Mouse (Mus musculus) liver, postnatal 0 days (tissue): ENCODE data around the gene Secisbp2. TPM values are rescaled to one million over a fixed set of nuclear protein-coding genes. Genes with fewer than 3 reads are reported as not detected.

Experiments used
- ATAC-seq: fragments of 200-750 bp; cut with Nextera tagmentation; 2 replicates; pipeline ENCODE4 v1.8.0; 2017; ENCODE audit warnings: mild to moderate bottlenecking, moderate library complexity
- DNase-seq: peaks from one replicate; pipeline ENCODE4 v3.0.0-alpha.2; 2016
- H3K27ac ChIP-seq: fragments of 300-500 bp; sonication (generic); 2 replicates; pipeline ENCODE4 v1.5.1; 2014; ENCODE audit warnings: antibody characterized with exemption, moderate library complexity, mild to moderate bottlenecking, low read depth
- H3K27me3 ChIP-seq: fragments of 300-500 bp; sonication (generic); 2 replicates; pipeline ENCODE4 v1.6.1; 2014; ENCODE audit warnings: low read length, control low read depth, mixed read lengths; ENCODE audit not compliant: insufficient read depth
- H3K36me3 ChIP-seq: fragments of 300-500 bp; sonication (generic); replicated peaks from 2 replicates; pipeline ENCODE4 v1.6.1; 2014; ENCODE audit warnings: mild to moderate bottlenecking, control low read depth, low read length, moderate library complexity, mixed read lengths; ENCODE audit not compliant: insufficient read depth
- H3K4me1 ChIP-seq: fragments of 300-500 bp; sonication (generic); 2 replicates; pipeline ENCODE4 v1.6.1; 2014; ENCODE audit warnings: antibody characterized with exemption, mild to moderate bottlenecking, control low read depth; ENCODE audit not compliant: insufficient read depth
- H3K4me2 ChIP-seq: fragments of 300-500 bp; sonication (generic); 2 replicates; pipeline ENCODE4 v1.6.1; 2014; ENCODE audit warnings: low read depth, mild to moderate bottlenecking, low read length, moderate library complexity, mixed read lengths
- H3K4me3 ChIP-seq: fragments of 300-500 bp; sonication (generic); 2 replicates; pipeline ENCODE4 v1.5.1; 2014; ENCODE audit warnings: low read depth, low read length
- H3K9ac ChIP-seq: fragments of 300-500 bp; sonication (generic); replicated peaks from 2 replicates; pipeline ENCODE4 v1.6.1; 2014; ENCODE audit warnings: mild to moderate bottlenecking, moderate library complexity
- H3K9me3 ChIP-seq: fragments of 300-500 bp; sonication (generic); 2 replicates; pipeline ENCODE4 v1.6.1; 2016; ENCODE audit warnings: mild to moderate bottlenecking, control low read depth, low read length, mixed read lengths
- CTCF ChIP-seq: sonication (generic); IDR thresholded peaks from 2 replicates; pipeline ENCODE4 v1.5.1; 2016; ENCODE audit warnings: antibody characterized with exemption, low read depth
- EP300 ChIP-seq: IDR thresholded peaks from 2 replicates; pipeline ENCODE4 v1.6.1; 2016; ENCODE audit warnings: antibody characterized with exemption, low read depth, mild to moderate bottlenecking
- WGBS: fragments of 180-500 bp; shearing (Covaris S2); extraction: QIAGEN DNeasy Blood & Tissue Kit; methylation state at CpG from one replicate; pipeline ENCODE4 v1.1.7; 2014; ENCODE audit not compliant: insufficient replicate concordance; 5-methylcytosine and 5-hydroxymethylcytosine counted together
- polyA plus RNA-seq: library from polyadenylated mRNA; unstranded; fragments of >200 nt; fragmentation: Nextera tagmentation; extraction: Ambion mirVana; gene quantifications from 2 replicates; pipeline ENCODE4 v1.2.1, GENCODE M21; 2015

Gene Secisbp2
- 11.1 and 12.2 TPM in 2 replicates for polyA plus RNA-seq

- peaks cover 53% of the 10 kb centered on the region for H3K36me3 ChIP-seq
- peaks cover 17% of the 10 kb centered on the region for H3K4me1 ChIP-seq
These were observed at the start of gene Secisbp2 for GRCm38 (mm10) chr13:51651408-51652064. Gene Secisbp2 (plus strand): TSS chr13:51651697.

DNA sequence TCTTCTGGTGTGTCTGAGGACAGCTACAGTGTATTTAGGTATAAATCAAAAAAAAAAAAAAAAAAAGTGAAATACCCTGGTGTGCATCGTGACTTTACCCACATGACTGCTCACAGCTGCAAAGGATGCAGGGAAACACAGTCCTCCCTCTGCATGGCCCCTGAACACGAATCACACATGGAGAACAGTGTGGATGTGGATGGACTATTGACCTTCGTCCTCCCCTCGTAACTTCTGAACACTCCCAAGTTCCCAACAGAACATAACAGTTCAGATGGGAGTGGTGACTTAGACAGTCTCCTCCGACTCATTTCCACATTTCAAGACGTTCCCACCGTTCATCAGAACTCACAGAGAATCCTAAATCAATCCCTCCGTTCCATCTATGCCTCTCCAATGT lies 48.7 kb upstream of the Secisbp2 start:
- no peak overlapping the region for H3K4me2 ChIP-seq
- H3K9ac ChIP-seq: no peak overlapping the region
- 70% methylated on average over 8 of the region's 8 CpGs for WGBS
- DNase-seq (no peak), ATAC-seq (no peak)
- TF ChIP-seq CTCF (no peak), EP300 (no peak)
- no peaks in the 10 kb centered on the region for H3K27me3 ChIP-seq
- no peak overlapping the region for H3K4me3 ChIP-seq
- H3K27ac ChIP-seq: no peak overlapping the region
- H3K4me1 ChIP-seq: no peaks in the 10 kb centered on the region
- no peaks in the 10 kb centered on the region for H3K9me3 ChIP-seq
- no peaks in the 10 kb centered on the region for H3K36me3 ChIP-seq

More at GRCm38 (mm10) chr13:51651408-51652064, at the start of gene Secisbp2:
- ATAC-seq (peak; percentile 92), DNase-seq (peak; percentile 94)
- H3K9ac ChIP-seq: peak within 1 kb of the TSS; percentile 90
- TF ChIP-seq EP300 (no peak; the same call in 1 of the 2 replicates), CTCF (peak; percentile 97)
- H3K27me3 ChIP-seq: no peaks in the 10 kb centered on the region
- H3K27ac ChIP-seq: peak within 1 kb of the TSS; percentile 95
- under 1% methylated on average over 68 of the region's 69 CpGs for WGBS
- H3K4me3 ChIP-seq: peak within 1 kb of the TSS; percentile 86
- no peaks in the 10 kb centered on the region for H3K9me3 ChIP-seq
- H3K4me2 ChIP-seq: peak within 1 kb of the TSS; percentile 93

DNA sequence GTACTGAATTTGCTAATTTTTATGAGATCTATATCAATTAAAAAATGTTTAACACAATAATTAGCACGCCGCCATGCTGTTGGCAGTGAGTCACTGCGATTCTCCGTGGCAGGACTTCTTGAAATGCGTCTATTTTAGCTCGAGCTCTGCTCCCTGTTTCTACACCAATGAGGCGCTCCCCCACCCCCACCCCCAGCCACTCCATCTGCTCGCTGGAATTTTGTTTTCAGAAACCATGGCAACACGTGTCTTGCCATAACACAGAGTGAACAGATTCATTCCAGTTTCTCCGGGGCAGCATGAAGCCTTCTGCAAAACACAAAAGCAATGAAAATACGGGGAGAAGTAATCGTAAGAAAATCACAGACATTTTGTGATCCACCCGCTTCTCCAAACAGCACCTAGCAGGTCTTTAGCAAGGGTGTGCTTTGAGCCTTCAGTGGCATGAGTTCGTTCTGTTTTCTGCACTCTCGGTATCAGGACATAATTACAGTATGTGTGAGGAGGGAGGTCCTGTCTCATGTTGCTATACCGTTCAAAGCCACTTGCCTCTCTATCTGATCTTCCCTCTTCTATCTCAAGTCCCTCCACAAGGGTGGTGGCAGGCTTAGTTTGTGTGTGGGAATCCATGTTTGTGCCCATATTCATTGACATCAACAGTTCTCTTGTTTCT lies 48.1 kb upstream of the Secisbp2 start:
- no peak overlapping the region for H3K4me2 ChIP-seq
- WGBS: 48% methylated on average over 16 of the region's 16 CpGs
- no peak for TF ChIP-seq EP300
- TF ChIP-seq CTCF: no peak
- no peaks in the 10 kb centered on the region for H3K4me1 ChIP-seq
- no peak overlapping the region for H3K4me3 ChIP-seq
- no peak overlapping the region for H3K27ac ChIP-seq
- no peak for ATAC-seq
- DNase-seq: no peak
- no peaks in the 10 kb centered on the region for H3K27me3 ChIP-seq
- H3K9ac ChIP-seq: no peak overlapping the region
- no peaks in the 10 kb centered on the region for H3K36me3 ChIP-seq
- no peaks in the 10 kb centered on the region for H3K9me3 ChIP-seq

- DNase-seq: no peak
- no peak for ATAC-seq
- Histone ChIP-seq H3K4me3 (no peak overlapping the region), H3K9me3 (no peaks in the 10 kb centered on the region), H3K4me2 (no peak overlapping the region), H3K4me1 (no peaks in the 10 kb centered on the region), H3K27ac (no peak overlapping the region), H3K9ac (no peak overlapping the region), H3K27me3 (no peaks in the 10 kb centered on the region), H3K36me3 (no peaks in the 10 kb centered on the region)
- TF ChIP-seq CTCF (no peak), EP300 (no peak)
- 41% methylated on average over 4 of the region's 4 CpGs for WGBS
These were observed 47.6 kb upstream of the Secisbp2 start for GRCm38 (mm10) chr13:51603894-51604244.

- Histone ChIP-seq H3K36me3 (no peaks in the 10 kb centered on the region), H3K4me2 (no peak overlapping the region), H3K9ac (no peak overlapping the region), H3K27ac (no peak overlapping the region), H3K9me3 (no peaks in the 10 kb centered on the region), H3K27me3 (no peaks in the 10 kb centered on the region), H3K4me1 (0 out of 2 replicates have a peak, but pooled peaks cover 2% of the 10 kb centered on the region), H3K4me3 (no peak overlapping the region)
- TF ChIP-seq EP300: no peak
- TF ChIP-seq CTCF: 0 out of 2 replicates have a peak, but pooled peaks have one; percentile 8
- DNase-seq (no peak), ATAC-seq (no peak)
- WGBS: 85% methylated on average over 7 of the region's 7 CpGs
These were observed 42.3 kb upstream of the Secisbp2 start for GRCm38 (mm10) chr13:51609231-51609630.

- DNase-seq (no peak), ATAC-seq (no peak)
- H3K9me3 ChIP-seq: no peaks in the 10 kb centered on the region
- WGBS: 25% methylated on average over 9 of the region's 9 CpGs
- H3K27ac ChIP-seq: no peak overlapping the region
- no peaks in the 10 kb centered on the region for H3K36me3 ChIP-seq
- no peak overlapping the region for H3K4me2 ChIP-seq
- TF ChIP-seq EP300: no peak
- TF ChIP-seq CTCF: no peak
- 0 out of 2 replicates have a peak, but pooled peaks cover 2% of the 10 kb centered on the region for H3K4me1 ChIP-seq
- H3K9ac ChIP-seq: no peak overlapping the region
- no peaks in the 10 kb centered on the region for H3K27me3 ChIP-seq
- H3K4me3 ChIP-seq: no peak overlapping the region
These were observed 40.4 kb upstream of the Secisbp2 start for GRCm38 (mm10) chr13:51611060-51611459.
